Mouse (Mus musculus): ENCODE measurements around the gene Vnn3. TPM values are rescaled to one million over a fixed set of nuclear protein-coding genes. Genes with fewer than 3 reads are reported as not detected.

Vnn3 gene
- total RNA-seq, 2 experiments from 2014 or later, result 23.1 to 37.7 TPM

- DNase-seq, result no peak
These were observed 41.7 kb downstream of the Vnn3 start for GRCm38 (mm10) chr10:23892987-23893386.

- peak; percentile 46 for DNase-seq
These were observed 43.5 kb downstream of the Vnn3 start, which contains the start of gene Vnn1 for GRCm38 (mm10) chr10:23894601-23895349. Vnn1 (plus strand) TSS chr10:23894688.

GRCm38 (mm10) chr10:23895376-23895775 lies 44.1 kb downstream of the Vnn3 start:
- DNase-seq, result peak; percentile 32

GRCm38 (mm10) chr10:23901119-23901518 lies 49.9 kb downstream of the Vnn3 start:
- DNase-seq, result no peak

GRCm38 (mm10) chr10:23905661-23906060 lies 54.4 kb downstream of the Vnn3 start:
- no peak for DNase-seq

Other genes with a start within 250 kb of the Vnn3 start
- gene Rps12, start 64.2 kb upstream of the Vnn3 start, total RNA-seq (2021), result 100 to 1,000 TPM; 477 to 532 TPM
- gene Slc18b1, start 54.5 kb upstream of the Vnn3 start, total RNA-seq (2021), result 10 to 100 TPM; 24.8 to 34.7 TPM
- gene Vnn1, start 43.2 kb downstream of the Vnn3 start, total RNA-seq (2021), result 10 to 100 TPM; 23.2 to 27.0 TPM
- gene Taar1, start 68.9 kb downstream of the Vnn3 start, total RNA-seq (2021), result not detected
- not detected for gene Taar2, start 87.1 kb downstream of the Vnn3 start, total RNA-seq (2021)
- gene Taar3, start 98.1 kb downstream of the Vnn3 start, total RNA-seq (2021), result not detected
- not detected for gene Taar4, start 109.0 kb downstream of the Vnn3 start, total RNA-seq (2021)
- gene Taar5, start 119.2 kb downstream of the Vnn3 start, total RNA-seq (2021), result not detected
- not detected for gene Taar6, start 134.2 kb downstream of the Vnn3 start, total RNA-seq (2021)
- gene Taar7a, start 142.0 kb downstream of the Vnn3 start, total RNA-seq (2021), result not detected
- gene Taar7b, start 148.5 kb downstream of the Vnn3 start, total RNA-seq (2021), result not detected
- gene Taar7d, start 175.8 kb downstream of the Vnn3 start, total RNA-seq (2021), result not detected
- not detected for gene Taar7e, start 186.2 kb downstream of the Vnn3 start, total RNA-seq (2021)
- gene Taar7f, start 198.0 kb downstream of the Vnn3 start, total RNA-seq (2021), result not detected
- gene Taar8a, start 225.0 kb downstream of the Vnn3 start, total RNA-seq (2021), result not detected
- not detected for gene Taar8b, start 240.8 kb downstream of the Vnn3 start, total RNA-seq (2021)

Data from adrenal gland, postnatal 10 days (tissue).